20 mouse cellular contexts compared by ENCODE assay signal in genomic region chr14:20587458-20587857, GRCm38 (mm10). TPM values are rescaled to one million over a fixed set of nuclear protein-coding genes. Genes with fewer than 3 reads are reported as not detected.
DNase-seq lines count a peak whose midpoint lies in the region; ATAC-seq and TF ChIP-seq lines count a peak whose summit lies in the region.
"Had no signal": no experiment of that assay in that cellular context is flagged by ENCODE, and none has a peak within 500 bp of the region (broad histone marks: within the 10 kb centered on the region; RNA-seq: fewer than 3 reads in every experiment).

No protein-coding gene starts in this region.

- peaks cover 6 to 13% of the 10 kb centered on the region in 2 experiments for H3K4me1 ChIP-seq in MEL (ENCODE audit: control insufficient read depth in 1 of 2, insufficient read depth in 2 of 2, low read length in 2 of 2)
- peaks cover 18% of the 10 kb centered on the region for H3K4me1 ChIP-seq in liver, embryonic 13.5 days (replicated peaks)
- H3K4me1 ChIP-seq: embryonic facial prominence, embryonic 13.5 days; forebrain, embryonic 12.5 days; heart, embryonic 15.5 days; hindbrain, embryonic 13.5 days had no signal

- no peak overlapping the region for H3K9ac ChIP-seq in MEL (ENCODE audit: control insufficient read depth, low read depth, low read length, poor library complexity, severe bottlenecking)
- H3K9ac ChIP-seq in liver, embryonic 13.5 days = peak overlapping the region; percentile 36; the same call in 1 of the 2 replicates
- H3K9ac ChIP-seq: embryonic facial prominence, embryonic 13.5 days; forebrain, embryonic 12.5 days; heart, embryonic 15.5 days; hindbrain, embryonic 13.5 days had no signal

- H3K27ac ChIP-seq in MEL (ENCODE audit: control insufficient read depth, low read depth, low read length) = no peak overlapping the region
- H3K27ac ChIP-seq in liver, embryonic 13.5 days = no peak overlapping the region
- H3K27ac ChIP-seq: embryonic facial prominence, embryonic 13.5 days; forebrain, embryonic 12.5 days; heart, adult 2 months; heart, embryonic 15.5 days; hindbrain, embryonic 13.5 days had no signal

- 25% methylated on average over 5 of the region's 5 CpGs for WGBS in liver, embryonic 13.5 days (ENCODE audit: insufficient replicate concordance)

- DNase-seq in MEL (ENCODE audit: low read depth, low spot score) (peak; percentile 72), MEL-GATA-1-ER (ENCODE audit: extremely low read depth, low read depth) (peak; percentile 26)
- DNase-seq in liver, embryonic 13.5 days = no peak
- DNase-seq in spleen, postnatal 36 days (ENCODE audit: low spot score in 2 of 2) = no peak
- DNase-seq in testis, postnatal 14 days (ENCODE audit: low spot score) = no peak
- no peak for DNase-seq in spleen, adult 18-20 months
- DNase-seq: adrenal gland, postnatal 10 days; cerebellum, adult 11 months; cerebellum, adult 8-10 months; cerebellum, postnatal 14 days; gastrocnemius, postnatal 10 days; heart, adult 2 months; heart, postnatal 14 days had no signal

- H3K36me3 ChIP-seq in MEL (ENCODE audit: control insufficient read depth in 1 of 2, insufficient read depth in 2 of 2, low read length in 2 of 2) = peaks cover 0 to 17% of the 10 kb centered on the region in 2 experiments; a peak in 2 of 4 replicates
- no peaks in the 10 kb centered on the region for H3K36me3 ChIP-seq in liver, embryonic 13.5 days

- TF ChIP-seq CTCF in MEL (IDR thresholded peaks at IDR 0.05 in 2 of 3, conservative IDR thresholded peaks at IDR 0.05 in 1 of 3; ENCODE audit: control insufficient read depth in 1 of 3, insufficient read depth in 1 of 3, low read depth in 2 of 3, low read length in 3 of 3, poor library complexity in 1 of 3, severe bottlenecking in 1 of 3) = no peak

- H3K27me3 ChIP-seq in MEL (ENCODE audit: control insufficient read depth in 1 of 2, insufficient read depth in 2 of 2, low read length in 2 of 2) = no peaks in the 10 kb centered on the region
- H3K27me3 ChIP-seq in liver, embryonic 13.5 days = no peaks in the 10 kb centered on the region
- H3K27me3 ChIP-seq: embryonic facial prominence, embryonic 13.5 days; forebrain, embryonic 12.5 days; heart, embryonic 15.5 days; hindbrain, embryonic 13.5 days had no signal

- no peak for TF ChIP-seq POLR2A in MEL (IDR thresholded peaks at IDR 0.05; ENCODE audit: control insufficient read depth in 1 of 2, insufficient read depth in 1 of 2, low read depth in 1 of 2, low read length in 2 of 2, poor library complexity in 1 of 2)

- H3K4me2 ChIP-seq in liver, embryonic 13.5 days = no peak overlapping the region
- H3K4me2 ChIP-seq: embryonic facial prominence, embryonic 13.5 days; forebrain, embryonic 12.5 days; heart, embryonic 11.5 days; heart, embryonic 15.5 days; hindbrain, embryonic 13.5 days had no signal

- peak; percentile 79 for ATAC-seq in liver, embryonic 13.5 days (ENCODE audit: low read depth)
- ATAC-seq in megakaryocyte, adult 5-6 weeks (ENCODE audit: poor library complexity, severe bottlenecking) = peak; percentile 69
- ATAC-seq: forebrain, embryonic 16.5 days had no signal

- no peak overlapping the region for H3K4me3 ChIP-seq in MEL (ENCODE audit: control insufficient read depth in 1 of 2, insufficient read depth in 1 of 2, low read depth in 2 of 2, low read length in 2 of 2)
- H3K4me3 ChIP-seq in liver, embryonic 13.5 days (replicated peaks) = no peak overlapping the region
- H3K4me3 ChIP-seq: embryonic facial prominence, embryonic 13.5 days; forebrain, embryonic 12.5 days; heart, adult 2 months; heart, embryonic 15.5 days; hindbrain, embryonic 13.5 days had no signal

- no peaks in the 10 kb centered on the region for H3K79me2 ChIP-seq in MEL (ENCODE audit: control insufficient read depth, insufficient read depth, low read length, poor library complexity)

- no peak for TF ChIP-seq RAD21 in MEL (IDR thresholded peaks at IDR 0.05; ENCODE audit: low read depth, low read length)

- no peaks in the 10 kb centered on the region for H3K9me3 ChIP-seq in MEL (replicated peaks; ENCODE audit: insufficient read depth, low read length)
- no peaks in the 10 kb centered on the region for H3K9me3 ChIP-seq in liver, embryonic 13.5 days (replicated peaks)
- H3K9me3 ChIP-seq: embryonic facial prominence, embryonic 13.5 days; forebrain, embryonic 12.5 days; heart, embryonic 15.5 days; hindbrain, embryonic 13.5 days had no signal

- peak; percentile 36 to 56; a peak in 3 of 4 replicates for TF ChIP-seq EP300 in MEL (IDR thresholded peaks at IDR 0.05; ENCODE audit: low read depth in 1 of 2, low read length in 2 of 2)

TF ChIP-seq in MEL, 35 proteins besides CTCF, POLR2A, EP300 and RAD21:
- TF ChIP-seq GABPA (IDR thresholded peaks at IDR 0.05; ENCODE audit: low read depth, low read length) (no peak), SMC3 (IDR thresholded peaks at IDR 0.05; ENCODE audit: low read depth, low read length) (no peak), SIN3A (IDR thresholded peaks at IDR 0.05; ENCODE audit: low read length) (peak; percentile 45), NELFE (IDR thresholded peaks at IDR 0.05; ENCODE audit: low read depth, low read length) (no peak), ZKSCAN1 (IDR thresholded peaks at IDR 0.05; ENCODE audit: low read depth, low read length) (no peak), NRF1 (IDR thresholded peaks at IDR 0.05; ENCODE audit: insufficient read depth, low read depth, low read length, poor library complexity, severe bottlenecking) (no peak), MAFK (IDR thresholded peaks at IDR 0.05; ENCODE audit: borderline replicate concordance, low read depth, low read length) (no peak), MYB (IDR thresholded peaks at IDR 0.05; ENCODE audit: low read depth, low read length) (no peak), KAT2A (conservative IDR thresholded peaks at IDR 0.05; ENCODE audit: low read depth, low read length) (no peak), MAZ (IDR thresholded peaks at IDR 0.05; ENCODE audit: low read depth, low read length) (no peak), HCFC1 (IDR thresholded peaks at IDR 0.05; ENCODE audit: low read depth, low read length) (no peak), ETS1 (IDR thresholded peaks at IDR 0.05; ENCODE audit: low read depth, low read length) (peak; percentile 35; the same call in 1 of the 2 replicates), GATA1 (IDR thresholded peaks at IDR 0.05; ENCODE audit: low read depth, low read length) (peak; percentile 67), USF2 (IDR thresholded peaks at IDR 0.05; ENCODE audit: borderline replicate concordance in 1 of 2, insufficient read depth in 1 of 2, low read depth in 1 of 2, low read length in 2 of 2) (no peak), MEF2A (IDR thresholded peaks at IDR 0.05; ENCODE audit: extremely low read depth, insufficient replicate concordance, low read depth, low read length, poor library complexity, severe bottlenecking) (no peak), BHLHE40 (IDR thresholded peaks at IDR 0.05; ENCODE audit: borderline replicate concordance, low read depth, low read length) (peak; percentile 66; the same call in 1 of the 2 replicates), ZC3H11A (IDR thresholded peaks at IDR 0.05; ENCODE audit: low read depth, low read length) (no peak), ZNF384 (IDR thresholded peaks at IDR 0.05; ENCODE audit: low read depth, low read length) (no peak), USF1 (IDR thresholded peaks at IDR 0.05; ENCODE audit: low read depth, low read length) (no peak), RCOR1 (IDR thresholded peaks at IDR 0.05; ENCODE audit: low read depth, low read length) (peak; percentile 71; the same call in 1 of the 2 replicates), MXI1 (IDR thresholded peaks at IDR 0.05; ENCODE audit: low read depth, low read length) (peak; percentile 70; the same call in 1 of the 2 replicates), TCF12 (IDR thresholded peaks at IDR 0.05; ENCODE audit: low read depth, low read length) (peak; percentile 41; the same call in 1 of the 2 replicates), CHD1 (IDR thresholded peaks at IDR 0.05; ENCODE audit: low read depth, low read length) (no peak), MAX (IDR thresholded peaks at IDR 0.05; ENCODE audit: low read length) (peak; percentile 42; the same call in 1 of the 2 replicates), JUND (IDR thresholded peaks at IDR 0.05; ENCODE audit: low read depth, low read length) (no peak), MYC (IDR thresholded peaks at IDR 0.05; ENCODE audit: low read depth, low read length) (peak; percentile 75), CHD2 (IDR thresholded peaks at IDR 0.05; ENCODE audit: low read length) (no peak), UBTF (IDR thresholded peaks at IDR 0.05; ENCODE audit: borderline replicate concordance, insufficient read depth, low read depth, low read length) (no peak), E2F4 (IDR thresholded peaks at IDR 0.05; ENCODE audit: borderline replicate concordance, low read depth, low read length) (no peak), TAL1 (IDR thresholded peaks at IDR 0.05; ENCODE audit: low read length) (no peak), ZMIZ1 (IDR thresholded peaks at IDR 0.05; ENCODE audit: low read depth, low read length) (no peak), POLR2AphosphoS2 (IDR thresholded peaks at IDR 0.05; ENCODE audit: low read length) (no peak), POLR2AphosphoS5 (IDR thresholded peaks at IDR 0.05; ENCODE audit: borderline replicate concordance, low read depth, low read length) (no peak), ELF1 (IDR thresholded peaks at IDR 0.05; ENCODE audit: low read depth, low read length) (peak; percentile 47; the same call in 1 of the 2 replicates), TBP (IDR thresholded peaks at IDR 0.05; ENCODE audit: low read depth, low read length) (peak; percentile 49; the same call in 1 of the 2 replicates)

RNA-seq across cellular contexts. Expression of gene Ppp3cb, which starts 41.1 kb away (rescaled TPM):
- total RNA-seq in MEL (2012; rRNA removed) = 20.1 and 20.4 TPM in 2 replicates
- 10 to 100 TPM; 32.6 to 62.9 TPM for polyA plus RNA-seq in MEL (2012; ENCODE audit: insufficient read depth in 1 of 2, insufficient read length in 2 of 2, low read depth in 1 of 2, low replicate concordance in 2 of 2, missing spikeins in 1 of 2)
- polyA plus RNA-seq in liver, embryonic 13.5 days (2015; fragmentation: Nextera tagmentation; extraction: Ambion mirVana) = 21.3 and 24.5 TPM in 2 replicates
- 142 and 144 TPM in 2 replicates for total RNA-seq in megakaryocyte, adult 5-6 weeks (2015)
- 64.6 and 86.8 TPM in 2 replicates for total RNA-seq in megakaryocyte, adult 5-6 weeks (2017)

RNA-seq across cellular contexts. Expression of gene Usp54, which starts 53.4 kb away (rescaled TPM):
- 1.2 and 1.5 TPM in 2 replicates for total RNA-seq in MEL (2012; rRNA removed)
- 1 to 10 TPM in 1 of 2 experiments, not detected in 1; 2.6 TPM for polyA plus RNA-seq in MEL (2012; ENCODE audit: insufficient read depth in 1 of 2, insufficient read length in 2 of 2, low read depth in 1 of 2, low replicate concordance in 2 of 2, missing spikeins in 1 of 2)
- polyA plus RNA-seq in liver, embryonic 13.5 days (2015; fragmentation: Nextera tagmentation; extraction: Ambion mirVana) = 1.0 and 1.2 TPM in 2 replicates
- total RNA-seq in megakaryocyte, adult 5-6 weeks (2015) = 1.5 and 2.2 TPM in 2 replicates
- total RNA-seq in megakaryocyte, adult 5-6 weeks (2017) = 1.8 and 2.5 TPM in 2 replicates

Comparison
In these comparisons a context has a peak if more than half of its experiments do, and no peak if none do; other contexts are left out.
1. DNase-seq: peak in MEL (single experiment) and MEL-GATA-1-ER (single experiment); none in liver, embryonic 13.5 days (single experiment), spleen, postnatal 36 days (0 of 2), testis, postnatal 14 days (single experiment) and spleen, adult 18-20 months (0 of 2).